Mouse (Mus musculus) limb, embryonic 12.5 days (tissue): ENCODE data around the gene Tmx2. TPM values are rescaled to one million over a fixed set of nuclear protein-coding genes. Genes with fewer than 3 reads are reported as not detected.
"Not testable (repeated sequence)": the region's sequence is repeated elsewhere in the genome, so short reads cannot be mapped to it uniquely, and the experiment has no call there.

ENCODE experiments used
- ATAC-seq: fragments of 200-750 bp; cut with Nextera tagmentation; 2 replicates; pipeline ENCODE4 v1.8.0; 2017; ENCODE audit warnings: low read depth, moderate TSS enrichment; ENCODE audit not compliant: insufficient number of reproducible peaks, insufficient read depth, low FRiP score, low TSS enrichment
- H3K27ac ChIP-seq: fragments of 300-500 bp; sonication (generic); 2 replicates; pipeline ENCODE4 v1.5.1; 2016; ENCODE audit warnings: mild to moderate bottlenecking, moderate library complexity
- H3K27me3 ChIP-seq: fragments of 300-500 bp; sonication (generic); 2 replicates; pipeline ENCODE4 v1.6.1; 2016; ENCODE audit warnings: mild to moderate bottlenecking, moderate library complexity
- H3K36me3 ChIP-seq: fragments of 300-500 bp; sonication (generic); 2 replicates; pipeline ENCODE4 v1.6.1; 2016; ENCODE audit warnings: mild to moderate bottlenecking, moderate library complexity
- H3K4me1 ChIP-seq: fragments of 300-500 bp; sonication (generic); replicated peaks from 2 replicates; pipeline ENCODE4 v1.6.1; 2016
- H3K4me2 ChIP-seq: fragments of 300-500 bp; sonication (generic); 2 replicates; pipeline ENCODE4 v1.6.1; 2016; ENCODE audit warnings: mild to moderate bottlenecking, moderate library complexity
- H3K4me3 ChIP-seq: fragments of 300-500 bp; sonication (generic); replicated peaks from 2 replicates; pipeline ENCODE4 v1.5.1; 2016; ENCODE audit warnings: mild to moderate bottlenecking
- H3K9ac ChIP-seq: fragments of 300-500 bp; sonication (generic); replicated peaks from 2 replicates; pipeline ENCODE4 v1.6.1; 2016; ENCODE audit warnings: mild to moderate bottlenecking, moderate library complexity
- H3K9me3 ChIP-seq: fragments of 300-500 bp; sonication (generic); 2 replicates; pipeline ENCODE4 v1.6.1; 2016; ENCODE audit warnings: mild to moderate bottlenecking, moderate library complexity
- WGBS: fragments of 180-500 bp; shearing (Covaris S2); methylation state at CpG from one replicate; pipeline ENCODE4 v1.1.7; 2016; 5-methylcytosine and 5-hydroxymethylcytosine counted together
- polyA plus RNA-seq: library from polyadenylated mRNA; unstranded; fragments of >200 nt; fragmentation: Nextera tagmentation; extraction: Ambion mirVana; gene quantifications from 2 replicates; pipeline ENCODE4 v1.2.1, GENCODE M21; 2016

The Tmx2 gene
- polyA plus RNA-seq, 1 experiment from 2014 or later = 118 TPM

- ATAC-seq = no peak
- H3K4me1 ChIP-seq = no peaks in the 10 kb centered on the region
- H3K4me3 ChIP-seq = no peak overlapping the region
- H3K9me3 ChIP-seq = 0 out of 2 replicates have a peak, but pooled peaks cover 5% of the 10 kb centered on the region
- 79% methylated on average over 2 of the region's 2 CpGs for WGBS
- H3K36me3 ChIP-seq = peaks cover 89% of the 10 kb centered on the region
- H3K27me3 ChIP-seq = no peaks in the 10 kb centered on the region
- H3K27ac ChIP-seq = no peak overlapping the region
- no peak overlapping the region for H3K9ac ChIP-seq
- no peak overlapping the region for H3K4me2 ChIP-seq
Observed at GRCm38 (mm10) chr2:84688080-84688844, 9.3 kb upstream of the Tmx2 start.

- 0 out of 2 replicates have a peak, but pooled peaks cover 5% of the 10 kb centered on the region for H3K9me3 ChIP-seq
- H3K4me3 ChIP-seq = no peak overlapping the region
- no peak overlapping the region for H3K27ac ChIP-seq
- peaks cover 9% of the 10 kb centered on the region for H3K4me1 ChIP-seq
- WGBS = 79% methylated on average over 6 of the region's 6 CpGs
- peaks cover 57% of the 10 kb centered on the region for H3K36me3 ChIP-seq
- H3K27me3 ChIP-seq = no peaks in the 10 kb centered on the region
- H3K9ac ChIP-seq = no peak overlapping the region
- ATAC-seq = no peak
- H3K4me2 ChIP-seq = no peak overlapping the region
Observed at GRCm38 (mm10) chr2:84682605-84683183, 3.8 kb upstream of the Tmx2 start.

GRCm38 (mm10) chr2:84677968-84678880 lies 716 bp downstream of the Tmx2 start, which contains the start of the genes Gm28635 and Med19:
Gm28635 (minus strand) TSS chr2:84678041.
Med19 (plus strand) TSS chr2:84678402.
- peak within 1 kb of the TSS; percentile 85 for H3K4me2 ChIP-seq
- no peaks in the 10 kb centered on the region for H3K27me3 ChIP-seq
- peaks cover 14% of the 10 kb centered on the region for H3K4me1 ChIP-seq
- WGBS = under 1% methylated on average over 44 of the region's 44 CpGs
- peaks cover 48% of the 10 kb centered on the region for H3K36me3 ChIP-seq
- peak within 1 kb of the TSS; percentile 57 for H3K27ac ChIP-seq
- H3K9ac ChIP-seq = peak within 1 kb of the TSS; percentile 66
- ATAC-seq = peak; percentile 100
- no peaks in the 10 kb centered on the region for H3K9me3 ChIP-seq
- H3K4me3 ChIP-seq = peak within 1 kb of the TSS; percentile 79

GRCm38 (mm10) chr2:84677270-84677967 lies 1.5 kb downstream of the Tmx2 start:
- no peaks in the 10 kb centered on the region for H3K27me3 ChIP-seq
- H3K4me3 ChIP-seq = peak overlapping the region; percentile 79
- peaks cover 14% of the 10 kb centered on the region for H3K4me1 ChIP-seq
- peaks cover 51% of the 10 kb centered on the region for H3K36me3 ChIP-seq
- peak overlapping the region; percentile 58 for H3K9ac ChIP-seq
- no peaks in the 10 kb centered on the region for H3K9me3 ChIP-seq
- peak overlapping the region; percentile 53; the same call in 1 of the 2 replicates for H3K27ac ChIP-seq
- peak overlapping the region; percentile 76 for H3K4me2 ChIP-seq
- 10% methylated on average over 22 of the region's 22 CpGs for whole genome bisulfite sequencing
- peak; percentile 58 for ATAC-seq

GRCm38 (mm10) chr2:84671535-84671934 lies 7.4 kb downstream of the Tmx2 start:
- not testable (repeated sequence) for H3K27ac ChIP-seq, H3K4me1 ChIP-seq, H3K27me3 ChIP-seq, H3K9me3 ChIP-seq, H3K9ac ChIP-seq, ATAC-seq
- H3K4me3 ChIP-seq = peak overlapping the region; percentile 84; the same call in 1 of the 2 replicates
- WGBS = 80% methylated on average over 4 of the region's 5 CpGs
- peak overlapping the region; percentile 67 for H3K4me2 ChIP-seq
- peaks cover 61% of the 10 kb centered on the region for H3K36me3 ChIP-seq

- Histone ChIP-seq H3K27me3 (no peaks in the 10 kb centered on the region), H3K4me3 (peak within 1 kb of the TSS; percentile 84), H3K27ac (peak within 1 kb of the TSS; percentile 97), H3K9ac (peak within 1 kb of the TSS; percentile 91), H3K36me3 (peaks cover 53% of the 10 kb centered on the region), H3K9me3 (no peaks in the 10 kb centered on the region), H3K4me2 (peak within 1 kb of the TSS; percentile 67), H3K4me1 (peaks cover 8% of the 10 kb centered on the region; the same call in 1 of the 2 replicates)
- ATAC-seq = peak; percentile 95
- WGBS = 0% methylated on average over 20 of the region's 20 CpGs
Observed at GRCm38 (mm10) chr2:84670569-84670933, 8.4 kb downstream of the Tmx2 start, which contains the start of gene Selenoh. Selenoh (minus strand) TSS chr2:84670770.

GRCm38 (mm10) chr2:84669828-84670568 lies 8.9 kb downstream of the Tmx2 start:
- 2% methylated on average over 39 of the region's 39 CpGs for WGBS
- ATAC-seq = peak; percentile 69
- peak overlapping the region; percentile 84 for H3K4me3 ChIP-seq
- H3K9me3 ChIP-seq = no peaks in the 10 kb centered on the region
- H3K9ac ChIP-seq = peak overlapping the region; percentile 91
- peak overlapping the region; percentile 67 for H3K4me2 ChIP-seq
- peaks cover 47% of the 10 kb centered on the region for H3K36me3 ChIP-seq
- H3K27me3 ChIP-seq = no peaks in the 10 kb centered on the region
- H3K27ac ChIP-seq = peak overlapping the region; percentile 97
- H3K4me1 ChIP-seq = peaks cover 8% of the 10 kb centered on the region; the same call in 1 of the 2 replicates

- peaks cover 8% of the 10 kb centered on the region; the same call in 1 of the 2 replicates for H3K4me1 ChIP-seq
Observed at GRCm38 (mm10) chr2:84666081-84666480, 12.9 kb downstream of the Tmx2 start.

GRCm38 (mm10) chr2:84662866-84663265 lies 16.1 kb downstream of the Tmx2 start:
- Histone ChIP-seq H3K4me3 (no peak overlapping the region), H3K4me2 (no peak overlapping the region), H3K36me3 (peaks cover 7% of the 10 kb centered on the region; the same call in 1 of the 2 replicates), H3K9ac (no peak overlapping the region), H3K27me3 (no peaks in the 10 kb centered on the region), H3K4me1 (no peaks in the 10 kb centered on the region), H3K9me3 (no peaks in the 10 kb centered on the region), H3K27ac (no peak overlapping the region)
- WGBS = 33% methylated on average over 2 of the region's 2 CpGs
- no peak for ATAC-seq

More at GRCm38 (mm10) chr2:84666081-84666480, 12.9 kb downstream of the Tmx2 start:
- H3K9ac ChIP-seq = no peak overlapping the region
- H3K27ac ChIP-seq = peak overlapping the region; percentile 23; the same call in 1 of the 2 replicates
- no peak for ATAC-seq
- H3K27me3 ChIP-seq = no peaks in the 10 kb centered on the region
- no peaks in the 10 kb centered on the region for H3K9me3 ChIP-seq
- H3K4me2 ChIP-seq = no peak overlapping the region
- 67% methylated on average over 12 of the region's 12 CpGs for WGBS
- no peak overlapping the region for H3K4me3 ChIP-seq
- peaks cover 23% of the 10 kb centered on the region for H3K36me3 ChIP-seq

- H3K9ac ChIP-seq = no peak overlapping the region
- no peaks in the 10 kb centered on the region for H3K36me3 ChIP-seq
- H3K4me3 ChIP-seq = no peak overlapping the region
- H3K4me1 ChIP-seq = no peaks in the 10 kb centered on the region
- 59% methylated on average over 3 of the region's 3 CpGs for WGBS
- no peaks in the 10 kb centered on the region for H3K9me3 ChIP-seq
- no peaks in the 10 kb centered on the region for H3K27me3 ChIP-seq
- H3K27ac ChIP-seq = no peak overlapping the region
- ATAC-seq = no peak
- no peak overlapping the region for H3K4me2 ChIP-seq
Observed at GRCm38 (mm10) chr2:84660253-84660652, 18.7 kb downstream of the Tmx2 start.
